Mouse (Mus musculus) layer of hippocampus, postnatal 14 days (tissue): ENCODE measurements around the gene Cib4. TPM values are rescaled to one million over a fixed set of nuclear protein-coding genes. Genes with fewer than 3 reads are reported as not detected.

Source experiments
- DNase-seq, 2 experiments: peaks; one replicate each; pipeline ENCODE4 v3.0.0; 2021 to 2022; ENCODE audit warnings: low spot score in 2 of 2, mixed read lengths in 1 of 2
- total RNA-seq, 2 experiments: library from RNA; stranded (reverse); gene quantifications; 2 replicates each; pipeline ENCODE4 v1.2.3; 2021

Gene Cib4
- total RNA-seq, 2 experiments from 2014 or later = not detected

DNA sequence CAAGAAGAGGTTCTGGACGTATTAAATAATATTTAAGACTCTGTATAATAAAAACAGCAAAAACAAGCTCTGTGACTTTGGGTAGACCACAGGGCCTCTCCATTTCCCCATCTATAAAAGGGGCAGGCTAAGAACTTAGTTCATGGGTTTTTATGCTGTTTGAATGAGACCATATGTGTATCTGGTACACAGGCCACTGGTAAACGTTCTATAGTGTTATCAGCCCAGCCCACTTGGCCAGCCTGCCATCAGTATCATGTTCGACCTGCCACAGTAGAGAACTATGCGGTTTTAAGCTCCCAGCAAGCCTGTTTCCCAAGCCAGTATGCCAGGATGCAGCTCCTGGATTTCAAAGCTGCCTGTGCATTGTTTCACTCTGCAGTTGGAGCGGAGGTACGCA is 27.1 kb downstream of the Cib4 start:
- no peak for DNase-seq

DNA sequence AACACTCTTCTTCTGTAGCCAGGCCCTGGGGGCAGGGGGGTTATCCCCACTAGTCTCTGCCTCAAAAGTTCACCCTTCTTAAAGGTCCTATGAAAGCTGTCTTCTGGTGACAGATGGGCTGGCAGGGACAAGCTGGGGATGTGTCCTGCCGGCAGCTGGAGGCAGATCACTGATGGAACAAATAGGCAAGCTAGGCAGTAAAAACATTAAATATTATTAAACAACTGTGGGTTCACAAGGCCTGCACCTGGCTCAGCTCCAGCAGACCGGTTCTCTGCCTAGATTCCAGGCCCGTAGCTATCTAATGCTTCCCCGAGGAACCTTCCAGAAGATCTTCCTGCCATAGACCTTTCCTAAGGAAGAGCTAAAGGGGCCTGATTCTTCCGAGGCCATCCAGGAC is 27.5 kb downstream of the Cib4 start:
- DNase-seq = no peak

- peak in 1 of 2 experiments; percentile 48 for DNase-seq
Observed at GRCm38 (mm10) chr5:30516376-30516775, 29.3 kb downstream of the Cib4 start.

- DNase-seq = no peak
Observed at GRCm38 (mm10) chr5:30513111-30513510, 32.5 kb downstream of the Cib4 start.

GRCm38 (mm10) chr5:30497299-30497698 is 48.3 kb downstream of the Cib4 start:
- no peak for DNase-seq

DNA sequence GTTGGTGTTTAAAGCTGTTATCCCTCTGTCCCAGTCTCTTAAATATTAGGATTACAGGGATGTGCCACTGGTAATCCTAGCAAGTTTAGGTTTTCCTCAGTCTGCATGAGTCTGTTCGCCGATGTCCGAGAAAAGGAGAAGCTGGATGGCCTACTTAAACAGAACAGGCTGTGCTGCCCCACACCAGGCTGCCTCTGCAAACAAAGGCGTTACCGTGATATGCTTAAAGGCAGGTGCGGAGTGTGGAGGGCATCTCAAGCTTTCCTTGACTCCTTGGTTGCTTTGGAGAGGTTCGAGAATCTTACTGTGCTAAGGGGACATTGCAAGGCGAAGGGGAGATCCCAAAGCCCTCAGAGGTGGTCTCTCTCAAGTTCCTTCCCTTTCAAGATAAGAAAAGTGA is 48.8 kb downstream of the Cib4 start:
- no peak for DNase-seq

DNA sequence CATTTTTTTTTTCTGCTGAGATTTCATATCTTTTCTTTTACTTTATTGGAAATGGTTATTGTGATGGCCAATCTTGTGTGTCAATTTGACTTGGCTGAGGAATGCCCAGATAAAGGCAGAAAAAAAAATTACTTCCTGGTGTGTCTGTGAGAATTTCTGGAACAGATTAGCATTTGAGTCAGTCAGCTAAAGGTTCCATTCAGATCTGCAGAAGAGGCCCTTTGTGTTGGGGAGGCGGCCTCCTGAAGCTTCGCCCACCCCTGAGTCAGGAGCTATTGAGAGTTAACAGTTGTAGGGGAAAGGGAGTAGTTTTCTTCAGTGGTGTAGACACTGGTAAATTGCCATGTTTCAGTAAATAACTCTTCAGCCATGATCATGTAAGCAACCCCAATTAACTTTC is 50.3 kb downstream of the Cib4 start:
- DNase-seq = no peak

DNA sequence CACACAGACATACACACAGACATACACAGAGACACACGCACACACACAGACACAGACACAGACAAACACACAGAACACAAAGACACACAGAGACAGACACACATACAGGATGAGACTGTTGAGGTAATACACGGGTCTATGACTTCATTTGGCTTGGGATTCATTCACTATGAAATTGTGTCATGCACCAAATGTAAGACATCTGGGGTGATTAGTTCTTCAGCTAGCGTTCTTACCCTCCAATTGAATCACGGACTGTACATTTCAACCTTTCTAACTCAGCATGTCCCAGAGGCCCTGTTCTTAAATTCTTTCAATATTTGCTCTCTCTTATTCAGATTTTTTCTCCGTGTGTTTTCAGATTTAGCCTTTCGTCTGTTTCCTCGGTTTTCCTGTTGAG is 51.0 kb downstream of the Cib4 start:
- DNase-seq = no peak

DNA sequence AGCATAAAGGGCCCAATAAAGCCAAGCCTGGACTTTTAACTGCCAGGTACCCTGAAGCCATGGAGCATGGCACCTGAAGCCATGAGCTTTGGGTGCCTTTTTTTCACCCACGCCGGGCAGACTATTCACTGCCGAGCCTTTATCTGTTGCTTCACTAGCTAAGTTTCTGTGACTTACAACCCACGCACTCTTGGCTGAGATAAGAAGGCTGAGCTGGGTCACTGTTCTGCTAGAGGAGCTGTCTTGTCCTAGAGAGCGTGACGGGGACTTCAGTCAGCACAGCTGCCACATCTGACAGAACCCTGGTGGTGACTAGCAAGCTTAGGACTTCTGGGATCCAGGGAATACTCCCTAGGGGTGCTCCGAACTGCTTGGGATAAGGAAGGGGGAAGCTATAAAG is 51.9 kb downstream of the Cib4 start:
- no peak for DNase-seq

- no peak for DNase-seq
Observed at GRCm38 (mm10) chr5:30490845-30491244, 54.8 kb downstream of the Cib4 start.

- DNase-seq = no peak
Observed at GRCm38 (mm10) chr5:30490215-30490614, 55.4 kb downstream of the Cib4 start.

- DNase-seq = no peak
Observed at GRCm38 (mm10) chr5:30485136-30485535, 60.5 kb downstream of the Cib4 start.

DNA sequence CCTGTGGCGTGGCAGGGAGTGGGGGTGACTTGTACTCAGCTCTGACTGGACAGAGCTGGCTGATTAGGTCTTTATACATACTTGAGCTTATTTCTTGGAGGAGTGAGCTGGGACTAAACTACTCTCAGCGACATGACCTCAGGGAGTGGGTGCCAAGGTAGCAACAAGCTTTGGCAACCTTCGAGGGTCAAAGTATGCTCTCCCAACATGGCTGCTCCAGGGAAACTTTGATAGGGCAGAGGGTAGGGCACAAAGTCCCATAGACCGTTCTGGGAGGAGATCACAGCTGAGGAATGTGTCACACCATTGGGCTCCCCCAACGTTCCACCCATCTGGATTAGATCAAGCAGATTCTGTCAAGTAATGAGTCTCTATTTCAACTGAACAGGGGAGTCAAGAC is 61.0 kb downstream of the Cib4 start:
- DNase-seq = no peak

DNA sequence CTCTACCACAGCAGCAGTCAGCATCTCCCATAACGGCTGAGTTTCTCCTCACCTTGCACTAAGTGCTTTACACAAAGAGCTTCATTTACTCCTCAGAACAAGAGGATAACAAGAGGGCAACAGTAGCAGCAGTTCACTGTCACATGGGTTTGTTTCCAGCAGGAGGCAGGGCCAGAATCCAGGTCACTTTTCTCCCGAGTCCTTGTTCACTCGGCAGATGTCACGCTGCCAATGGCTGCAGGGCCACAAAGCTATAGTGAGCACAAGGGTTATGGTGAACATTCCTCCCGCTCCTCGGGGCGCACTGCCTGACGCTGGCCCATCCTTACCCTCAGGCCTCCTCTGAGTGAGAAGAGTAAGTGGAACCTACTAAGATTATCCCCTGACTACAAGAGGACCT is 62.1 kb downstream of the Cib4 start:
- no peak for DNase-seq

DNA sequence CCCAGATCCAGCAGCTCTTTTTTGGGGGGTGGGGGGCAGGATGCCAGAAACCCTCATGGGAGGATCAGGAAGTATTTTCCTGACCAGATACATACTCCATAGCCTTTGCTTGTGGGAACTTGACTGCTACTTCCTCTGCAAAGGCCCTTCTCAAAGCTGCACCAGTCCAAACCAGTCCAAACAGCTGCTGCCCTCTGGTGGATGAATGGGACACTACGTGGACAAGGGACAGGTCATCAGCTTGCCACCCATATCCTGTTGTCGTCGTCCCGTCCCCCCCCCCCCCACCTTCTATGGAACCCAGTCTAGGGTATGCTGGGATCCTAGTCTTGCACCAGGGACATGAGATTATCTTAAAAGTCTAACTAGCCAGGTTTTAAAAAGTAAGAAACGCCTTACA is 63.3 kb downstream of the Cib4 start:
- DNase-seq = peak; percentile 59 to 70

- peak in 1 of 2 experiments; percentile 34 for DNase-seq
Observed at GRCm38 (mm10) chr5:30476534-30476933, 69.1 kb downstream of the Cib4 start.

DNA sequence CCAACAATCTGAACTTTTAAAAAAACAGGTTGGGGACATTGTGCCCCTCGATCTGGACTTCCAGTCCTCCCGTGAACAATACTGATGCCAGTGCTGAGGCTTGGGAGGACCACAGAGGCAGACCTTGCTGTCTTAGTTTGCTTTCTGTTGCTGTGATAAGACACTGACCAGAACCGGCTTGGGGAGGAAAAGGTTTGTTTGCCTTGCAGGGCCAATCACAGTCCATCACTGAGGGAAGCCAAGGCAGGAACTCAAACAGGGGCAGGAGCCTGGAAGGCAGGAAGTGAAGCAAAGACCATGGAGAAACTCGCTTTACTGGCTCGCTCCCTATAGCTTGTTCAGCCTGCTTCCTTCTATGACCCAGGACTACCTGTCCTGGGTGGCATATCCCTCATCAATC is 73.5 kb downstream of the Cib4 start:
- no peak for DNase-seq

- no peak for DNase-seq
Observed at GRCm38 (mm10) chr5:30470454-30470853, 75.2 kb downstream of the Cib4 start.

DNA sequence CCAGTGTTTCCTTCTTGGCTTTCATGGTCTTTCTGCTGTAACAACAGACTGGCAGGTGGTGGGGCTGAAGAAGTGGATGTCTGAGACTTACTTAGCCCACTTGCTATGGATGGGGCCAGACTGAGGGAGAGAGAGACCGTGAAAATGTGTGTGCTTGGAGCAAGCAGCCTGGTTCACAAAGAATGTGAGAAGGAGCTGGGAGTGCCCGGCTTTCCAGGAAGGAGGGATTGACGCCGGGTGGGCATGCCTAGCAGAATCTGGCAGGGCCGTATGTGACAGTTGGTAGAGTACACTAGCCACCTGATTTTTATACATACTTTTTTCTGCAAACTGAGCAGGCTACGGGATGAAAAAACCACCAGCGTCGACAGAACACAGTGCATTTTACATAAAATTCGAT is 79.3 kb downstream of the Cib4 start:
- peak; percentile 29 to 49 for DNase-seq

GRCm38 (mm10) chr5:30465861-30466260 is 79.8 kb downstream of the Cib4 start, which contains the start of gene 1700001C02Rik:
Gene 1700001C02Rik (plus strand): TSS chr5:30466047.
- DNase-seq = peak; percentile 30 to 49

DNA sequence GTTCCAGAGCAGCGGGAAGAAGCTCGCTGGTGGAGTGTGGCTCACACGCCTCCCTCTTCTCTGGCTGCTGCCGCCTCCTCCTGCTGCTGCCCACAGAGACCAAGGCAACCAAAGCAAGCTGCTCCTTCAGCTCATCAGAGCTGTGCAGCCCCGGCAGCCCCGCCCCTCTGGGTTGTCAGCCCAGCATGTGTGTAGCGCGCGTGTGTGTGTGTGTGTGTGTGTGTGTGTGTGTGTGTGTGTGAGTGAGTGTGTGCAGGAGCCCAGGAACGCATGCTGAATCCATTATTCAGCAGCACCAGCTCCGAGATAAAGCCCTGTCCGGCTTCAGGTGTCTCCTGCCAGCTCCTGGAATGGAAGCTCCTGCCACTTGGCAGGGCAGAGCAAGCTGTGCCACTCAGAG is 83.8 kb downstream of the Cib4 start, which contains the start of gene Otof:
Gene Otof (minus strand): TSS at position 112 of the 400 bp plus-strand sequence.
- peak; percentile 52 to 57 for DNase-seq

GRCm38 (mm10) chr5:30460155-30460554 is 85.5 kb downstream of the Cib4 start:
- DNase-seq = no peak

GRCm38 (mm10) chr5:30456056-30456455 is 89.6 kb downstream of the Cib4 start:
- no peak for DNase-seq

- no peak for DNase-seq
Observed at GRCm38 (mm10) chr5:30444327-30444895, 101.2 kb downstream of the Cib4 start.
